Mouse (Mus musculus) MEL (cell line): Measurements from ENCODE around the gene Prdm16. TPM values are rescaled to one million over a fixed set of nuclear protein-coding genes. Genes with fewer than 3 reads are reported as not detected.

Experiments used
- DNase-seq: peaks from one replicate; pipeline ENCODE4 v3.0.0; 2011; ENCODE audit warnings: low read depth, low spot score
- H3K27ac ChIP-seq: 2 replicates; pipeline ENCODE4 v1.5.1; 2012; ENCODE audit warnings: low read depth, mild to moderate bottlenecking, control low read depth, low read length, moderate library complexity; ENCODE audit not compliant: control insufficient read depth
- H3K27me3 ChIP-seq, 2 experiments: fragments of 150-350 bp in 1 of 2; sonication (generic) in 1 of 2; 2 replicates each; pipeline ENCODE4 v1.6.1; 2012; ENCODE audit warnings: low read length in 2 of 2, mild to moderate bottlenecking in 2 of 2, improper control_type of control experiment in 1 of 2, moderate library complexity in 1 of 2; ENCODE audit not compliant: insufficient read depth in 2 of 2, control insufficient read depth in 1 of 2
- H3K36me3 ChIP-seq, 2 experiments: 2 replicates each; pipeline ENCODE4 v1.6.1; 2012 to 2014; ENCODE audit warnings: low read length in 2 of 2, improper control_type of control experiment in 1 of 2, inconsistent platforms in 1 of 2, mild to moderate bottlenecking in 1 of 2; ENCODE audit not compliant: insufficient read depth in 2 of 2, control insufficient read depth in 1 of 2
- H3K4me1 ChIP-seq, 2 experiments: fragments of 150-350 bp in 1 of 2; sonication (generic) in 1 of 2; 2 replicates each; pipeline ENCODE4 v1.6.1; 2012; ENCODE audit warnings: low read length in 2 of 2, improper control_type of control experiment in 1 of 2, mild to moderate bottlenecking in 1 of 2; ENCODE audit not compliant: insufficient read depth in 2 of 2, control insufficient read depth in 1 of 2
- H3K4me3 ChIP-seq, 2 experiments: fragments of 150-350 bp in 1 of 2; sonication (generic) in 1 of 2; 2 replicates each; pipeline ENCODE4 v1.5.1; 2012; ENCODE audit warnings: low read depth in 2 of 2, low read length in 2 of 2, mild to moderate bottlenecking in 2 of 2, moderate library complexity in 2 of 2, control low read depth in 1 of 2, improper control_type of control experiment in 1 of 2; ENCODE audit not compliant: control insufficient read depth in 1 of 2, insufficient read depth in 1 of 2
- H3K79me2 ChIP-seq: 2 replicates; pipeline ENCODE4 v1.6.1; 2012; ENCODE audit warnings: mild to moderate bottlenecking, low read length, moderate library complexity; ENCODE audit not compliant: control insufficient read depth, poor library complexity, insufficient read depth
- H3K9ac ChIP-seq: 2 replicates; pipeline ENCODE4 v1.6.1; 2012; ENCODE audit warnings: low read depth, mild to moderate bottlenecking, control low read depth, low read length, moderate library complexity; ENCODE audit not compliant: control insufficient read depth, poor library complexity, severe bottlenecking
- H3K9me3 ChIP-seq: fragments of 150-350 bp; sonication (generic); replicated peaks from 2 replicates; pipeline ENCODE4 v1.6.1; 2012; ENCODE audit warnings: mild to moderate bottlenecking, low read length, improper control_type of control experiment, moderate library complexity; ENCODE audit not compliant: insufficient read depth
- ELF1 ChIP-seq: IDR thresholded peaks from 2 replicates; pipeline ENCODE4 v1.6.1; 2014; ENCODE audit warnings: low read depth, mild to moderate bottlenecking, inconsistent platforms, low read length, improper control_type of control experiment, moderate library complexity
- ETS1 ChIP-seq: IDR thresholded peaks from 2 replicates; pipeline ENCODE4 v1.6.1; 2012; ENCODE audit warnings: low read depth, mild to moderate bottlenecking, inconsistent platforms, low read length, improper control_type of control experiment, moderate library complexity
- GATA1 ChIP-seq: IDR thresholded peaks from 2 replicates; pipeline ENCODE4 v1.6.1; 2011; ENCODE audit warnings: low read depth, low read length, improper control_type of control experiment
- HCFC1 ChIP-seq: IDR thresholded peaks from 2 replicates; pipeline ENCODE4 v1.6.1; 2012; ENCODE audit warnings: low read depth, mild to moderate bottlenecking, inconsistent platforms, low read length, improper control_type of control experiment, moderate library complexity
- MXI1 ChIP-seq: IDR thresholded peaks from 2 replicates; pipeline ENCODE4 v1.6.1; 2011; ENCODE audit warnings: mild to moderate bottlenecking, low read depth, low read length, improper control_type of control experiment
- MYB ChIP-seq: IDR thresholded peaks from 2 replicates; pipeline ENCODE4 v1.6.1; 2011; ENCODE audit warnings: mild to moderate bottlenecking, low read depth, low read length, improper control_type of control experiment
- NELFE ChIP-seq: IDR thresholded peaks from 2 replicates; pipeline ENCODE4 v1.6.1; 2011; ENCODE audit warnings: low read depth, low read length, improper control_type of control experiment
- POLR2AphosphoS5 ChIP-seq: IDR thresholded peaks from 2 replicates; pipeline ENCODE4 v1.6.1; 2012; ENCODE audit warnings: low read depth, borderline replicate concordance, mild to moderate bottlenecking, inconsistent platforms, low read length, moderate library complexity, mixed read lengths
- SIN3A ChIP-seq: IDR thresholded peaks from 2 replicates; pipeline ENCODE4 v1.6.1; 2012; ENCODE audit warnings: low read length, improper control_type of control experiment, inconsistent platforms
- TBP ChIP-seq: IDR thresholded peaks from 2 replicates; pipeline ENCODE4 v1.8.0; 2011; ENCODE audit warnings: low read depth, low read length, improper control_type of control experiment
- ZKSCAN1 ChIP-seq: IDR thresholded peaks from 2 replicates; pipeline ENCODE4 v1.6.1; 2012; ENCODE audit warnings: low read depth, mild to moderate bottlenecking, inconsistent platforms, low read length, improper control_type of control experiment, moderate library complexity
- polyA plus RNA-seq, 2 experiments: library from polyadenylated mRNA; stranded (reverse) in 1 of 2; unstranded in 1 of 2; fragments of >175 nt in 1 of 2; fragments of >200 nt in 1 of 2; gene quantifications; 2 replicates each; pipeline versions ENCODE4 v1.2.1 to v1.2.4; 2012; ENCODE audit warnings: low replicate concordance in 2 of 2, low read depth in 1 of 2; ENCODE audit not compliant: insufficient read length in 2 of 2, insufficient read depth in 1 of 2, missing spikeins in 1 of 2
- total RNA-seq: library from RNA; depleted of rRNA; stranded (reverse); fragments of 300-350 nt; gene quantifications from 2 replicates; pipeline ENCODE4 v1.2.3, GENCODE M21; 2012

Prdm16 gene
- total and polyA plus RNA-seq, 3 experiments: not detected

GRCm38 (mm10) chr4:154582607-154583236, 54.0 kb downstream of the Prdm16 start:
- TF ChIP-seq NELFE (no peak), SIN3A (no peak), TBP (no peak)
- TF ChIP-seq, all 39 proteins: peak for 0
- Histone ChIP-seq H3K4me1 (no peaks in the 10 kb centered on the region), H3K4me3 (no peak overlapping the region), H3K9me3 (no peaks in the 10 kb centered on the region), H3K27ac (no peak overlapping the region), H3K36me3 (no peaks in the 10 kb centered on the region), H3K79me2 (no peaks in the 10 kb centered on the region), H3K27me3 (no peaks in the 10 kb centered on the region), H3K9ac (no peak overlapping the region)
- DNase-seq: no peak

GRCm38 (mm10) chr4:154581261-154581886, 55.3 kb downstream of the Prdm16 start:
- no peak for TF ChIP-seq MXI1
- no peak for TF ChIP-seq ZKSCAN1
- no peak for TF ChIP-seq ELF1
- TF ChIP-seq POLR2AphosphoS5: no peak
- no peak for TF ChIP-seq MYB
- TF ChIP-seq GATA1: no peak
- Histone ChIP-seq H3K4me1 (no peaks in the 10 kb centered on the region), H3K27me3 (no peaks in the 10 kb centered on the region), H3K4me3 (no peak overlapping the region), H3K36me3 (no peaks in the 10 kb centered on the region), H3K9me3 (no peaks in the 10 kb centered on the region), H3K27ac (no peak overlapping the region), H3K9ac (no peak overlapping the region), H3K79me2 (no peaks in the 10 kb centered on the region)
- DNase-seq: no peak

- DNase-seq: no peak
- Histone ChIP-seq H3K9ac (no peak overlapping the region), H3K4me3 (no peak overlapping the region), H3K36me3 (no peaks in the 10 kb centered on the region), H3K27me3 (no peaks in the 10 kb centered on the region), H3K27ac (no peak overlapping the region), H3K79me2 (no peaks in the 10 kb centered on the region), H3K4me1 (no peaks in the 10 kb centered on the region), H3K9me3 (no peaks in the 10 kb centered on the region)
- TF ChIP-seq ETS1: no peak
- no peak for TF ChIP-seq HCFC1
Measured at GRCm38 (mm10) chr4:154574208-154574875, 62.3 kb downstream of the Prdm16 start.
